Mouse (Mus musculus) limb, embryonic 14.5 days (tissue): ENCODE data around the gene Nlgn2. TPM values are rescaled to one million over a fixed set of nuclear protein-coding genes. Genes with fewer than 3 reads are reported as not detected.

ENCODE experiments used
- ATAC-seq: fragments of 200-750 bp; cut with Nextera tagmentation; 2 replicates; pipeline ENCODE4 v1.8.0; 2017; ENCODE audit warnings: low read depth, moderate number of reproducible peaks, moderate TSS enrichment; ENCODE audit not compliant: low FRiP score
- DNase-seq: peaks from one replicate; pipeline ENCODE4 v3.0.0-alpha.2; 2015; ENCODE audit warnings: low spot score
- H3K27ac ChIP-seq: fragments of 300-500 bp; sonication (generic); replicated peaks from 2 replicates; pipeline ENCODE4 v1.5.1; 2014; ENCODE audit warnings: low read depth, mild to moderate bottlenecking, low read length, moderate library complexity, mixed read lengths
- H3K27me3 ChIP-seq: fragments of 300-500 bp; sonication (generic); 2 replicates; pipeline ENCODE4 v1.6.1; 2014; ENCODE audit warnings: low read length, mixed read lengths; ENCODE audit not compliant: control insufficient read depth, insufficient read depth
- H3K36me3 ChIP-seq: fragments of 300-500 bp; sonication (generic); 2 replicates; pipeline ENCODE4 v1.6.1; 2014; ENCODE audit warnings: mild to moderate bottlenecking, low read length, moderate library complexity, mixed read lengths; ENCODE audit not compliant: control insufficient read depth, insufficient read depth
- H3K4me1 ChIP-seq: fragments of 300-500 bp; sonication (generic); 2 replicates; pipeline ENCODE4 v1.6.1; 2014; ENCODE audit warnings: antibody characterized with exemption, low read length, mixed read lengths; ENCODE audit not compliant: control insufficient read depth, insufficient read depth
- H3K4me2 ChIP-seq: fragments of 300-500 bp; sonication (generic); replicated peaks from 2 replicates; pipeline ENCODE4 v1.6.1; 2014; ENCODE audit warnings: low read depth, mild to moderate bottlenecking, low read length, moderate library complexity; ENCODE audit not compliant: severe bottlenecking
- H3K4me3 ChIP-seq: fragments of 300-500 bp; sonication (generic); replicated peaks from 2 replicates; pipeline ENCODE4 v1.5.1; 2014; ENCODE audit warnings: low read length
- H3K9ac ChIP-seq: fragments of 300-500 bp; sonication (generic); 2 replicates; pipeline ENCODE4 v1.6.1; 2014; ENCODE audit warnings: mild to moderate bottlenecking, low read depth, low read length, moderate library complexity; ENCODE audit not compliant: severe bottlenecking
- H3K9me3 ChIP-seq: fragments of 300-500 bp; sonication (generic); 2 replicates; pipeline ENCODE4 v1.6.1; 2016; ENCODE audit warnings: low read length; ENCODE audit not compliant: control insufficient read depth
- POLR2A ChIP-seq: fragments of 200-500 bp; IDR thresholded peaks from 2 replicates; pipeline ENCODE4 v1.8.0; 2012; ENCODE audit warnings: inconsistent platforms, mild to moderate bottlenecking, moderate library complexity, borderline replicate concordance; ENCODE audit not compliant: insufficient read depth, insufficient read length; ENCODE audit errors: extremely low read depth
- WGBS: fragments of 180-500 bp; shearing (Covaris S2); extraction: QIAGEN DNeasy Blood & Tissue Kit; methylation state at CpG from one replicate; pipeline ENCODE4 v1.1.7; 2014; 5-methylcytosine and 5-hydroxymethylcytosine counted together
- polyA plus RNA-seq, 2 experiments: library from polyadenylated mRNA; depleted of rRNA in 1 of 2; stranded (reverse) in 1 of 2; unstranded in 1 of 2; fragments of >200 nt; fragmentation: Nextera tagmentation in 1 of 2; extraction: Ambion mirVana in 1 of 2; gene quantifications; 2 replicates each; pipeline versions ENCODE4 v1.2.1 to v1.2.3; 2012 to 2014

Gene Nlgn2
- polyA plus RNA-seq, 2 experiments, result 11.1 to 96.0 TPM

- 1% methylated on average over 38 of the region's 52 CpGs for WGBS
- peaks cover 37% of the 10 kb centered on the region for H3K4me1 ChIP-seq
Observed at GRCm38 (mm10) chr11:69836703-69837576, 644 bp downstream of the Nlgn2 start.

GRCm38 (mm10) chr11:69835966-69836335 lies 1.6 kb downstream of the Nlgn2 start:
- Histone ChIP-seq H3K27me3 (peaks cover 5% of the 10 kb centered on the region; the same call in 1 of the 2 replicates), H3K4me3 (peak overlapping the region; percentile 73), H3K4me1 (peaks cover 37% of the 10 kb centered on the region), H3K27ac (no peak overlapping the region), H3K36me3 (peaks cover 31% of the 10 kb centered on the region), H3K9me3 (no peaks in the 10 kb centered on the region), H3K4me2 (peak overlapping the region; percentile 95), H3K9ac (peak overlapping the region; percentile 71)
- WGBS, result 10% methylated on average over 4 of the region's 4 CpGs
- TF ChIP-seq POLR2A, result no peak
- ATAC-seq (no peak), DNase-seq (no peak)

More at GRCm38 (mm10) chr11:69836703-69837576, 644 bp downstream of the Nlgn2 start:
- Histone ChIP-seq H3K27me3 (peaks cover 5% of the 10 kb centered on the region; the same call in 1 of the 2 replicates), H3K4me2 (peak overlapping the region; percentile 95), H3K36me3 (peaks cover 24% of the 10 kb centered on the region), H3K9ac (peak overlapping the region; percentile 71), H3K9me3 (no peaks in the 10 kb centered on the region), H3K4me3 (peak overlapping the region; percentile 73), H3K27ac (peak overlapping the region; percentile 79)
- peak; percentile 37 for DNase-seq
- no peak for ATAC-seq
- no peak for TF ChIP-seq POLR2A

- ATAC-seq, result no peak
- TF ChIP-seq POLR2A, result no peak
- Histone ChIP-seq H3K4me2 (peak overlapping the region; percentile 95), H3K4me1 (peaks cover 37% of the 10 kb centered on the region), H3K27ac (no peak overlapping the region), H3K4me3 (peak overlapping the region; percentile 73), H3K27me3 (peaks cover 5% of the 10 kb centered on the region; the same call in 1 of the 2 replicates), H3K36me3 (peaks cover 33% of the 10 kb centered on the region), H3K9ac (peak overlapping the region; percentile 71; the same call in 1 of the 2 replicates), H3K9me3 (no peaks in the 10 kb centered on the region)
- 14% methylated on average over 9 of the region's 9 CpGs for WGBS
- DNase-seq, result peak; percentile 7
Observed at GRCm38 (mm10) chr11:69835326-69835965, 2.1 kb downstream of the Nlgn2 start.

GRCm38 (mm10) chr11:69834001-69834549 lies 3.5 kb downstream of the Nlgn2 start:
- H3K4me3 ChIP-seq, result peak overlapping the region; percentile 73
- peak overlapping the region; percentile 68 for H3K9ac ChIP-seq
- no peak overlapping the region for H3K27ac ChIP-seq
- H3K4me1 ChIP-seq, result peaks cover 31% of the 10 kb centered on the region
- H3K36me3 ChIP-seq, result peaks cover 34% of the 10 kb centered on the region
- H3K27me3 ChIP-seq, result peaks cover 5% of the 10 kb centered on the region; the same call in 1 of the 2 replicates
- ATAC-seq (no peak), DNase-seq (peak; percentile 21)
- WGBS, result 7% methylated on average over 43 of the region's 48 CpGs
- no peak for TF ChIP-seq POLR2A
- H3K4me2 ChIP-seq, result peak overlapping the region; percentile 95
- no peaks in the 10 kb centered on the region for H3K9me3 ChIP-seq

GRCm38 (mm10) chr11:69833554-69833953 lies 4.0 kb downstream of the Nlgn2 start:
- Histone ChIP-seq H3K36me3 (peaks cover 37% of the 10 kb centered on the region), H3K4me2 (peak overlapping the region; percentile 95), H3K27me3 (peaks cover 5% of the 10 kb centered on the region; the same call in 1 of the 2 replicates), H3K9me3 (no peaks in the 10 kb centered on the region), H3K9ac (peak overlapping the region; percentile 68), H3K4me1 (peaks cover 30% of the 10 kb centered on the region), H3K4me3 (peak overlapping the region; percentile 73), H3K27ac (no peak overlapping the region)
- DNase-seq (no peak), ATAC-seq (no peak)
- TF ChIP-seq POLR2A, result no peak
- WGBS, result 61% methylated on average over 8 of the region's 8 CpGs
